Mouse (Mus musculus) left cerebral cortex, postnatal 10 days (tissue): ENCODE data around the gene Tmem253. TPM values are rescaled to one million over a fixed set of nuclear protein-coding genes. Genes with fewer than 3 reads are reported as not detected.

Experiments used
- DNase-seq, 2 experiments: peaks; one replicate each; pipeline ENCODE4 v3.0.0; 2021 to 2022; ENCODE audit warnings: low spot score in 2 of 2, mixed read lengths in 1 of 2; ENCODE audit errors: extremely low spot score in 1 of 2
- intact Hi-C: fragments of 180-260 bp; cut with DNase I; formaldehyde crosslinking; loops from one replicate; pipeline ENCODE4 v1.15.1; 2025
- total RNA-seq, 2 experiments: library from RNA; stranded (reverse); gene quantifications; 2 replicates each; pipeline ENCODE4 v1.2.3; 2021

Gene Tmem253
- total RNA-seq, 2 experiments from 2014 or later = not detected

DNA sequence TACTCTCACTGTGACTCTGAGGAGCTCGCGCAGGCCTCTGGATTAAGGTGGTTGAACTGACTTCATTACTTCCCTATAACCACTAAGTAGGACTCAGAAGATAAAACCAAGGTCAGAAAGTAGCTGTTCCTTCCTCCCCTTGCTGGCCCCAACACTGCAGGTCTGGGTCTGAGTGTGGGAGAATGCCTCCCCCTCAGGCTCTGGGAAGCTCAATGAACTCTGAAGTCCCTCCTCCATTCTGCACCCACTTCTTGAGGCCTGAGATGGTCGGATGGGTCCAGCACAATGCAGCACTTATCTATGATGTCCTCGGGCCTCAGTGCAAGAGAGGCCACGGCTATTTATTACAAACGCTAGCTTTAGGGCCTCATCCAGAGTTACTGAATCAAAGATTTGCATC is 9.8 kb upstream of the Tmem253 start:
- no peak for DNase-seq
- intact Hi-C loops = no loop called here

GRCm38 (mm10) chr14:52006241-52006640 is 9.2 kb upstream of the Tmem253 start:
- intact Hi-C loops = no loop called here
- peak in 1 of 2 experiments; percentile 49 for DNase-seq

DNA sequence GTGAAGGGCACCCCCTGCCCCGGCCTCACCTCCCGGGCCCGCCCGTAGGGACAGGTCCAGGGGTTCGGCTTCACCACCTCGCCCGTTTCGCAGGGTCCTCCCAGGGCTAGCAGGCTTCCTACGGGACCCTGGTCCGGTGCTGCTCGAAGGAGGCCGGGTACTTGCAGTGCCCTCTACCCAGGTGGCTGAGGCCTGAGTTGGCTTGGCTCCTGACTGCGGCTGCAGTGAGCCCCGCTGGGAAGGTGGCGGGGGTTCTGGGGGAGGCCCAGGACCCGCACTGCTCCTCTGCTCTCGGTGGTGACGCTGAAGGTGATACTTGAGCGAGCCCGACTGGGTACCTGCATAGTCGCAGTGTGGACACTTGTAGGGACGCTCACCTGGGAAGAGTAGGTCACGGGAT is 8.7 kb upstream of the Tmem253 start:
- peak in 1 of 2 experiments; percentile 45 for DNase-seq
- intact Hi-C loops = no loop called here

DNA sequence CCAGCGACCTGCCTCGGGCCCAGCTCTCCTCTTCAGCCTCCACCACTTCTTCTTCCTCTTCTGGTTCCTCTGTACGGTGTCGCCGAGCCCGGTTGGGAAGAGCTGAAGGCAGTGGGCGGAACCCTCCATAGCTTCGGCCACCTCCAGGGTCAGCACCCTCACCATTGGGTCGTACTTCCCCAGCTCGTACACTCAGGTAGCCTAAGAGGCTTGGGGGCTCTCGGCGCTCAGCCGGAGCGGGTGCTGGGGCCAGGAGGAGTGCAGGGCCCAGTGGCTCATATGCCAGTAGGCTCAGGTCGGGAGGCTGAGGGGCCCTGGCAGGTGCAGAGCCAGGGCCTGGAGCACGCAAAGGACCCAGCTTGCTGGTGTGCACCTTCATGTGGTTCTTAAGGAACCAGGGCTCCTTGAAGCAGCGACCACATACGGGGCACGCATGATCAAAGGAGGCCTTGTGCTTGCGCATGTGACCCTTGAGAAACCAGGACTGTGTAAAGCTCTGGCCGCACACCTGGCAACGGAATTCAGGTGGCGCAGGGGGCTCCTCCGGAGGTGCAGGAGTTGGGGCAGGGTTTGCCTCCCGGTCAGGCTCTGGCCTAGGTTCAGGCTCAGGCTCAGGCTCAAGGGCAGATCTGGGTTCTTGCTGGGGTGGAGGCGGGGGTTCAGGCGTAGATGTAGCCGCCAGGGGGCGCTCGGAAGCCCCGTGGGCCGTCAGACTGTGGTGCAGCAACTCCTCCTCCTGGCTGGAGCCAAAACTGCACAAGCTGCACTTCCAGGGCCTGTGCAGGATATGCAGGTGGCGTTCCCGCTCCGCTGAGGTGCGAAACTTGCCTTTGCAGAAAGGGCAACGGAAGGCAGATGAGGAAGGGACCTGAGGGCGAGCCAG is 6.9 kb upstream of the Tmem253 start:
- DNase-seq = peak; percentile 84 to 92
- intact Hi-C loops = no loop called here

GRCm38 (mm10) chr14:52009361-52009760 is 6.1 kb upstream of the Tmem253 start:
- no peak for DNase-seq
- intact Hi-C loops = no loop called here

GRCm38 (mm10) chr14:52009841-52010240 is 5.6 kb upstream of the Tmem253 start:
- intact Hi-C loops = no loop called here
- DNase-seq = no peak

- peak; percentile 80 for DNase-seq
- intact Hi-C loops = no loop called here
Observed at GRCm38 (mm10) chr14:52010446-52011111, 4.9 kb upstream of the Tmem253 start.

GRCm38 (mm10) chr14:52011683-52012082 is 3.8 kb upstream of the Tmem253 start:
- no peak for DNase-seq
- intact Hi-C loops = no loop called here

GRCm38 (mm10) chr14:52012085-52012484 is 3.4 kb upstream of the Tmem253 start:
- intact Hi-C loops = no loop called here
- DNase-seq = peak; percentile 39 to 69

- DNase-seq = no peak
- intact Hi-C loops = no loop called here
Observed at GRCm38 (mm10) chr14:52012553-52012952, 2.9 kb upstream of the Tmem253 start.

GRCm38 (mm10) chr14:52013021-52013610 is 2.3 kb upstream of the Tmem253 start:
- intact Hi-C loops = no loop called here
- no peak for DNase-seq

GRCm38 (mm10) chr14:52013771-52014219 is 1.7 kb upstream of the Tmem253 start:
- intact Hi-C loops = no loop called here
- DNase-seq = peak in 1 of 2 experiments; percentile 66

DNA sequence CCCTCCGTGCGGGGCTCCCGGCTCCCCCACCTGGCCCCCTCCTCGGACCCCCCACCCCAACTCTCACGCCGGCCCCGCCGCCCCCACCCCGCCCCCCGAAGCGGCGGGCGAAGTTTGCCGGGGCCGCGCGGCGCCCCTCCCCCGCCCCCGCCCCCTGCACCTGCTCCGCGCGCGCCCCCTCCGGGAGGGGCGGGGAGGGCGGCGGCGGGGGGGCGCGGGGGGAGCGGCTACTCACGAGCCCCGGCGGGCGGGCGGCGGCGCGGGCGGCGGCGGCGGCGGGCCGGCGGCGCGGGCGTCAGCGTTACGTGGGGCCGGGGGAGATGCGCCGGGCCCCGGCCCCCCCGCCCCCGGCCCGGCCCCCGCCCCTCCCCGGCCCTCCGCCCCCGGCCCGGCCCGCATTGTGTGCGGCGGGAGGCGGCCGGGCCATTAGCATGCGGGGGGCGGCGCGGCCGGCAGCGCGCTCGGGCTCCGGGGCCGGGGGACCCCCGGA is 1.1 kb upstream of the Tmem253 start:
- DNase-seq = no peak
- intact Hi-C loops = no loop called here

DNA sequence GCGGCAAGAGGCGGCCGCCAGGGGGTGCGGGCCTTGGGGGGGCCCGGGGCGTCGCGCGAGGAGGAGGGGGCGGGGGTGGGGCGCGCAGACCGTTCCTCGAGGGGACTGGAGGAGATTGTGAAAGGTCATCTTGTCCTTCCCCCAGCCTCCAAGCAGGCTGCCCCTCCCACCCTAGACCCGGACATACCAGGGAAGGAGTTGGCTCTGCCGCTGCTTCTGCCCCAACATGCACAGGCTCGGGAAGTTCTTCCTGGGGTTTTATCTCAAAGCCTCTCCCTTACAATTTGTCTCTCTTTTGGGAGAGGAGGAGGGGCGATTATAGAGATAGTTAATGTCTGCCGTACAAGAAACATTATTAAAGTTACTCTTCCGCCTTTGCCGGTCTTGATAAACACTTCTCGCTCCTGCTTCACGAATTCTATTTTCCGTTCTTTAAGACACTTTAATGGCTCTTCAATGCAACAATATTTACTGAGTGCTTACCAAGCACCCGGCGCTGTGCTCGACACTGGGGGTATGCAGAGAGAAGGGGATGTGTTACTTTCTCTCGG is 622 bp upstream of the Tmem253 start:
- intact Hi-C loops = no loop called here
- peak in 1 of 2 experiments; percentile 74 for DNase-seq

GRCm38 (mm10) chr14:52016625-52017405 is 1.4 kb downstream of the Tmem253 start:
- intact Hi-C loops = no loop called here

DNA sequence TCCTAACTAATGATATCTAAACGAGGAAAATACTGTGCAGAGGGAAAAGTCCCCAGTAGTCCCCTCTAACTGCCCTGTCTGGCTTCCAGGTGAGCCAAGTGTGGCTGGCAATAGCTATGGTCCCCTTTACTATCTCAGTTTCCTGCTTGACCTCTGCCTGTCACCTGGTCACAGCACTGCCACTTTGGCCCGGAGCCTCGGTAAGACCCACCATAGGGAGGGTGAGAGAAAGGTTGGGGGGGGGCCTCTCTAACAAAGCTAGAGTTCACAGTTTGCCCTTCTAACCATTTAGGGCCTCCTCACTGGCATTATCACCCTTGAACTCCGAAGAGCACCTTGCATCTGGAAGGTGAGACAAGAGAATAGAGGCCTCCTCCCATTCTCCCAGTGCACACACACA is 2.2 kb downstream of the Tmem253 start:
- intact Hi-C loops = no loop called here
- DNase-seq = no peak

More at GRCm38 (mm10) chr14:52016625-52017405, 1.4 kb downstream of the Tmem253 start:
- DNase-seq = no peak

GRCm38 (mm10) chr14:52018248-52019050 is 3.0 kb downstream of the Tmem253 start:
- intact Hi-C loops = no loop called here
- DNase-seq = peak in 1 of 2 experiments; percentile 33
